Mouse (Mus musculus): ENCODE results near the gene Tmprss3. TPM values are rescaled to one million over a fixed set of nuclear protein-coding genes. Genes with fewer than 3 reads are reported as not detected.

Tmprss3 gene
- not detected in 2 replicates for polyA plus RNA-seq (2015; fragmentation: Nextera tagmentation; extraction: Ambion mirVana)

GRCm38 (mm10) chr17:31198877-31199276 lies at the start of gene Tmprss3:
TSS of gene Tmprss3 (minus strand) at chr17:31198977.

GRCm38 (mm10) chr17:31207771-31208334 lies 9.1 kb upstream of the Tmprss3 start, which contains the start of gene Ubash3a:
TSS of gene Ubash3a (plus strand) at chr17:31207873.

GRCm38 (mm10) chr17:31165127-31165526 lies 33.6 kb downstream of the Tmprss3 start, which contains the start of gene Tff1:
TSS of gene Tff1 (minus strand) at chr17:31165277.

GRCm38 (mm10) chr17:31144040-31145037 lies 54.4 kb downstream of the Tmprss3 start, which contains the start of gene Tff2:
TSS of gene Tff2 (minus strand) at chr17:31144282.

GRCm38 (mm10) chr17:31129452-31129851 lies 69.3 kb downstream of the Tmprss3 start, which contains the start of gene Tff3:
TSS of gene Tff3 (minus strand) at chr17:31129646.

Other genes starting within 250 kb of the Tmprss3 start
- gene Umodl1, start 244.3 kb downstream of the Tmprss3 start, polyA plus RNA-seq (2015; fragmentation: Nextera tagmentation; extraction: Ambion mirVana), result 0.03 TPM in 1 of 2 replicates, not detected in the other
- 19.1 TPM in 2 replicates for gene Abcg1, start 141.3 kb downstream of the Tmprss3 start, polyA plus RNA-seq (2015; fragmentation: Nextera tagmentation; extraction: Ambion mirVana)
- 0.71 and 2.3 TPM in 2 replicates for gene Tff3, start 69.3 kb downstream of the Tmprss3 start, polyA plus RNA-seq (2015; fragmentation: Nextera tagmentation; extraction: Ambion mirVana)
- gene Tff2, start 54.7 kb downstream of the Tmprss3 start, polyA plus RNA-seq (2015; fragmentation: Nextera tagmentation; extraction: Ambion mirVana), result not detected in 2 replicates
- not detected in 2 replicates for gene Tff1, start 33.7 kb downstream of the Tmprss3 start, polyA plus RNA-seq (2015; fragmentation: Nextera tagmentation; extraction: Ambion mirVana)
- not detected in 2 replicates for gene Ubash3a, start 8.9 kb upstream of the Tmprss3 start, polyA plus RNA-seq (2015; fragmentation: Nextera tagmentation; extraction: Ambion mirVana)
- gene Rsph1, start 78.4 kb upstream of the Tmprss3 start, polyA plus RNA-seq (2015; fragmentation: Nextera tagmentation; extraction: Ambion mirVana), result 5.7 and 6.8 TPM in 2 replicates
- gene Slc37a1, start 87.8 kb upstream of the Tmprss3 start, polyA plus RNA-seq (2015; fragmentation: Nextera tagmentation; extraction: Ambion mirVana), result 6.8 and 7.4 TPM in 2 replicates
- 25.9 and 30.1 TPM in 2 replicates for gene Pde9a, start 187.2 kb upstream of the Tmprss3 start, polyA plus RNA-seq (2015; fragmentation: Nextera tagmentation; extraction: Ambion mirVana)